Mouse (Mus musculus): Measurements from ENCODE around the gene Clpp. TPM values are rescaled to one million over a fixed set of nuclear protein-coding genes. Genes with fewer than 3 reads are reported as not detected.
A peak's percentile ranks its signal among the peaks of the same experiment; 100 is the strongest.

The Clpp gene
- 139 and 146 TPM in 2 replicates for polyA plus RNA-seq (2012; rRNA removed)

GRCm38 (mm10) chr17:56990115-56990746 lies at the start of gene Clpp:
TSS of gene Clpp (plus strand) at chr17:56990305.
- Histone ChIP-seq H3K27ac (ENCODE audit: insufficient read depth, low read length) (peak within 1 kb of the TSS; percentile 10; the same call in 1 of the 2 replicates), H3K4me1 (ENCODE audit: control insufficient read depth, insufficient read depth, low read length) (peaks cover 4% of the 10 kb centered on the region), H3K4me3 (ENCODE audit: insufficient read depth, low read length) (peak within 1 kb of the TSS; percentile 62)
- no peak for TF ChIP-seq CTCF (IDR thresholded peaks at IDR 0.05; ENCODE audit: extremely low read depth, insufficient read depth, low read length)
- TF ChIP-seq POLR2A (IDR thresholded peaks at IDR 0.05; ENCODE audit: extremely low read depth, insufficient read depth, low read length): peak; percentile 92

- TF ChIP-seq CTCF (IDR thresholded peaks at IDR 0.05; ENCODE audit: extremely low read depth, insufficient read depth, low read length) (peak; percentile 77), POLR2A (IDR thresholded peaks at IDR 0.05; ENCODE audit: extremely low read depth, insufficient read depth, low read length) (no peak)
- no peak overlapping the region for H3K27ac ChIP-seq (ENCODE audit: insufficient read depth, low read length)
- H3K4me1 ChIP-seq (ENCODE audit: control insufficient read depth, insufficient read depth, low read length): no peaks in the 10 kb centered on the region
- H3K4me3 ChIP-seq (ENCODE audit: insufficient read depth, low read length): no peak overlapping the region
Observed at GRCm38 (mm10) chr17:56950915-56951314, 39.2 kb upstream of the Clpp start.

GRCm38 (mm10) chr17:56952639-56953038 lies 37.5 kb upstream of the Clpp start:
- Histone ChIP-seq H3K27ac (ENCODE audit: insufficient read depth, low read length) (no peak overlapping the region), H3K4me3 (ENCODE audit: insufficient read depth, low read length) (no peak overlapping the region), H3K4me1 (ENCODE audit: control insufficient read depth, insufficient read depth, low read length) (no peaks in the 10 kb centered on the region)
- TF ChIP-seq CTCF (IDR thresholded peaks at IDR 0.05; ENCODE audit: extremely low read depth, insufficient read depth, low read length) (no peak), POLR2A (IDR thresholded peaks at IDR 0.05; ENCODE audit: extremely low read depth, insufficient read depth, low read length) (no peak)

GRCm38 (mm10) chr17:56954871-56955270 lies 35.2 kb upstream of the Clpp start:
- TF ChIP-seq POLR2A (IDR thresholded peaks at IDR 0.05; ENCODE audit: extremely low read depth, insufficient read depth, low read length) (no peak), CTCF (IDR thresholded peaks at IDR 0.05; ENCODE audit: extremely low read depth, insufficient read depth, low read length) (no peak)

GRCm38 (mm10) chr17:56957763-56958429 lies 32.2 kb upstream of the Clpp start:
- no peak overlapping the region for H3K4me3 ChIP-seq (ENCODE audit: insufficient read depth, low read length)
- no peaks in the 10 kb centered on the region for H3K4me1 ChIP-seq (ENCODE audit: control insufficient read depth, insufficient read depth, low read length)
- H3K27ac ChIP-seq (ENCODE audit: insufficient read depth, low read length): no peak overlapping the region
- TF ChIP-seq CTCF (IDR thresholded peaks at IDR 0.05; ENCODE audit: extremely low read depth, insufficient read depth, low read length) (0 out of 2 replicates have a peak, but pooled peaks have one; percentile 13), POLR2A (IDR thresholded peaks at IDR 0.05; ENCODE audit: extremely low read depth, insufficient read depth, low read length) (no peak)

More at GRCm38 (mm10) chr17:56954871-56955270, 35.2 kb upstream of the Clpp start:
- H3K4me3 ChIP-seq (ENCODE audit: insufficient read depth, low read length): no peak overlapping the region
- no peaks in the 10 kb centered on the region for H3K4me1 ChIP-seq (ENCODE audit: control insufficient read depth, insufficient read depth, low read length)
- no peak overlapping the region for H3K27ac ChIP-seq (ENCODE audit: insufficient read depth, low read length)

- Histone ChIP-seq H3K27ac (ENCODE audit: insufficient read depth, low read length) (no peak overlapping the region), H3K4me3 (ENCODE audit: insufficient read depth, low read length) (no peak overlapping the region), H3K4me1 (ENCODE audit: control insufficient read depth, insufficient read depth, low read length) (no peaks in the 10 kb centered on the region)
- TF ChIP-seq POLR2A (IDR thresholded peaks at IDR 0.05; ENCODE audit: extremely low read depth, insufficient read depth, low read length) (no peak), CTCF (IDR thresholded peaks at IDR 0.05; ENCODE audit: extremely low read depth, insufficient read depth, low read length) (no peak)
Observed at GRCm38 (mm10) chr17:56958667-56959066, 31.4 kb upstream of the Clpp start.

- Histone ChIP-seq H3K4me3 (ENCODE audit: insufficient read depth, low read length) (no peak overlapping the region), H3K4me1 (ENCODE audit: control insufficient read depth, insufficient read depth, low read length) (no peaks in the 10 kb centered on the region), H3K27ac (ENCODE audit: insufficient read depth, low read length) (no peak overlapping the region)
- no peak for TF ChIP-seq CTCF (IDR thresholded peaks at IDR 0.05; ENCODE audit: extremely low read depth, insufficient read depth, low read length)
- TF ChIP-seq POLR2A (IDR thresholded peaks at IDR 0.05; ENCODE audit: extremely low read depth, insufficient read depth, low read length): no peak
Observed at GRCm38 (mm10) chr17:56961880-56962279, 28.2 kb upstream of the Clpp start.

- TF ChIP-seq CTCF (IDR thresholded peaks at IDR 0.05; ENCODE audit: extremely low read depth, insufficient read depth, low read length) (no peak), POLR2A (IDR thresholded peaks at IDR 0.05; ENCODE audit: extremely low read depth, insufficient read depth, low read length) (no peak)
- Histone ChIP-seq H3K4me3 (ENCODE audit: insufficient read depth, low read length) (no peak overlapping the region), H3K27ac (ENCODE audit: insufficient read depth, low read length) (no peak overlapping the region), H3K4me1 (ENCODE audit: control insufficient read depth, insufficient read depth, low read length) (no peaks in the 10 kb centered on the region)
Observed at GRCm38 (mm10) chr17:56962642-56963405, 27.3 kb upstream of the Clpp start.

- TF ChIP-seq CTCF (IDR thresholded peaks at IDR 0.05; ENCODE audit: extremely low read depth, insufficient read depth, low read length) (no peak), POLR2A (IDR thresholded peaks at IDR 0.05; ENCODE audit: extremely low read depth, insufficient read depth, low read length) (no peak)
- no peak overlapping the region for H3K4me3 ChIP-seq (ENCODE audit: insufficient read depth, low read length)
- no peak overlapping the region for H3K27ac ChIP-seq (ENCODE audit: insufficient read depth, low read length)
- H3K4me1 ChIP-seq (ENCODE audit: control insufficient read depth, insufficient read depth, low read length): no peaks in the 10 kb centered on the region
Observed at GRCm38 (mm10) chr17:56963646-56964045, 26.5 kb upstream of the Clpp start.
